Mouse (Mus musculus): Measurements from ENCODE around the gene Pithd1. TPM values are rescaled to one million over a fixed set of nuclear protein-coding genes. Genes with fewer than 3 reads are reported as not detected.

Gene Pithd1
- polyA plus RNA-seq, 1 experiment: 31.8 TPM

- Histone ChIP-seq H3K36me3 (ENCODE audit: control insufficient read depth, insufficient read depth, low read length) (peaks cover 4% of the 10 kb centered on the region; the same call in 1 of the 2 replicates), H3K27ac (ENCODE audit: insufficient read depth, low read depth, low read length) (no peak overlapping the region), H3K27me3 (replicated peaks; ENCODE audit: control insufficient read depth, insufficient read depth, low read length) (no peaks in the 10 kb centered on the region), H3K4me1 (ENCODE audit: control insufficient read depth, insufficient read depth, low read length) (peaks cover 2% of the 10 kb centered on the region; the same call in 1 of the 2 replicates), H3K4me3 (ENCODE audit: insufficient read depth, low read depth, low read length) (no peak overlapping the region)
- TF ChIP-seq POLR2A (IDR thresholded peaks at IDR 0.05; ENCODE audit: low read depth, low read length) (no peak), CTCF (conservative IDR thresholded peaks at IDR 0.05; ENCODE audit: insufficient read depth, insufficient read length, low read depth, low read length) (no peak)
- DNase-seq: no peak
- WGBS: 92% methylated on average over 10 of the region's 10 CpGs
These were observed 60.8 kb downstream of the Pithd1 start for GRCm38 (mm10) chr4:135926195-135926808.

Other genes starting within 250 kb of the Pithd1 start
- 0.10 and 1.5 TPM in 2 replicates for gene Myom3, start 227.5 kb downstream of the Pithd1 start, polyA plus RNA-seq (2012; rRNA removed)
- 43.4 TPM in 2 replicates for gene Srsf10, start 131.5 kb downstream of the Pithd1 start, polyA plus RNA-seq (2012; rRNA removed)
- 17.7 and 23.3 TPM in 2 replicates for gene Pnrc2, start 113.4 kb downstream of the Pithd1 start, polyA plus RNA-seq (2012; rRNA removed)
- gene Cnr2, start 91.9 kb downstream of the Pithd1 start, polyA plus RNA-seq (2012; rRNA removed): 2.7 and 4.1 TPM in 2 replicates
- 161 and 226 TPM in 2 replicates for gene Fuca1, start 66.5 kb downstream of the Pithd1 start, polyA plus RNA-seq (2012; rRNA removed)
- 175 and 199 TPM in 2 replicates for gene Hmgcl, start 40.8 kb downstream of the Pithd1 start, polyA plus RNA-seq (2012; rRNA removed)
- gene Gale, start 23.5 kb downstream of the Pithd1 start, polyA plus RNA-seq (2012; rRNA removed): 12.9 and 13.4 TPM in 2 replicates
- gene Lypla2, start 14.6 kb downstream of the Pithd1 start, polyA plus RNA-seq (2012; rRNA removed): 90.8 and 100 TPM in 2 replicates
- 11.0 and 12.9 TPM in 2 replicates for gene Eloa, start 34.5 kb upstream of the Pithd1 start, polyA plus RNA-seq (2012; rRNA removed)
- 232 and 292 TPM in 2 replicates for gene Rpl11, start 66.2 kb upstream of the Pithd1 start, polyA plus RNA-seq (2012; rRNA removed)
- 259 and 289 TPM in 2 replicates for gene Id3, start 156.2 kb upstream of the Pithd1 start, polyA plus RNA-seq (2012; rRNA removed)
- 2.1 and 2.2 TPM in 2 replicates for gene E2f2, start 185.1 kb upstream of the Pithd1 start, polyA plus RNA-seq (2012; rRNA removed)
- gene Asap3, start 219.1 kb upstream of the Pithd1 start, polyA plus RNA-seq (2012; rRNA removed): 5.7 and 7.0 TPM in 2 replicates